In the genomic region with DNA sequence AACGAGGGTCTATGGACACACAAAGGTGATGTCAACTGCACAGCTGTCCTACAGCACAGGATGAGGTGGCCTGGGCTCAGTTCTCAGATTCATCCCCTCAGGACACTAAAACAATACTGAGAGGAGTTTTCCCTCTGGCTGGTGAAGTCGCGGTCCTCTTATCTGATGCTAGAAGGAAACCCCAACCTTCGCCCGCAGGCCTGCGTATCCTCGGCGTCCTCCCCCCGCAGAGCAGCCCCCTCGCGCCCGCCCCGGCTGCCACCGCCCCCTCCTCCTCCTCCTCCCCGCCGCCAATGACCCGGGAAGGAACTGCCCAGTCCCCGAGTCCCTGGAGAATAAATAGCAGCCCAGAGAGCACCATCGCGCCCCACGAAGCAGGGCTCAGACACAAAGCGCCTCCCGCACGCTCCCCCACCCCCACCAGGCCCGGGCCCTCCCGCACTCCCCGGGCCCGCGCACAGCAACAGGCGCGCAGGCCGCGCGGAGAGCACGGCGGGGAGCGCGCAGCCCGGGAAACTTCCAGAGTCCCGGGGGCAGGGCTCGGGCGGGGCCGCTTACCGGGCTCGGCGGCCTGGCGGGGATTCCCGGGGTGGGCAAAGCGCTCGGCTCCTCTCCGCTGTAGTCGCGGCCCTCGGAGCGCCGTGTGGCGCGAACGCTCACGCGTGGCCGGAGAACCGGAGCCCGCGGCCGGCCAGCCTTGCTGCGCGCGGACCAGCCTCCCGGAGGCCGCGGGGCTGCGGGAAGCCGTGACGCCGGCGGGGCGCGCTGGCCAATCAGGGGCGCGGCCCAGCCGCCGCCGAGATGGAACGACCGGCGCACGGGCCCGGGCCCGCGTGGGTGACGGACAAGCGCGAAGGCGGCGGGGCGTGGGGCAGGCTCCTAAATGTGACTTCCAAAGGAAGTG, we compare ENCODE assay signal across 8 mouse cellular contexts. TPM values are rescaled to one million over a fixed set of nuclear protein-coding genes. Genes with fewer than 3 reads are reported as not detected.
A peak's percentile ranks its signal among the peaks of the same experiment; 100 is the strongest.
DNase-seq lines count a peak whose midpoint lies in the region; ATAC-seq and TF ChIP-seq lines count a peak whose summit lies in the region.

Gene Mpdz, minus strand, starts transcription at position 738 of the 904 bp plus-strand sequence.

- ATAC-seq in activated CD4-positive, CD25-positive, alpha-beta regulatory T cell, adult 4 months = no peak

- intact Hi-C loops in heart, postnatal 36 days (cut with DNase I) = loop anchor here (5.0 kb wide), 1 partner anchor 265 kb away; no protein-coding TSS in a partner anchor

- peak; percentile 71 for DNase-seq in MN1 (ENCODE audit: low spot score)
- DNase-seq in cerebellum, adult 9-10 months = peak; percentile 61
- DNase-seq in frontal cortex, adult 2 months (ENCODE audit: extremely low spot score in 1 of 2, low spot score in 1 of 2) = peak in 1 of 2 experiments; percentile 54
- DNase-seq in heart, postnatal 36 days = peak; percentile 73 to 84
- peak; percentile 32 to 64 for DNase-seq in layer of hippocampus, adult 2 months (ENCODE audit: low spot score in 2 of 2)
- peak; percentile 29 to 56 for DNase-seq in lung, adult 18-20 months
- DNase-seq in ovary, postnatal 14 days (ENCODE audit: low spot score) = peak; percentile 51

- TF ChIP-seq CTCF in layer of hippocampus, adult 2 months (conservative IDR thresholded peaks at IDR 0.05) = no peak

- H3K4me3 ChIP-seq in layer of hippocampus, adult 2 months = peak within 1 kb of the TSS; percentile 62

- H3K27ac ChIP-seq in layer of hippocampus, adult 2 months = peak within 1 kb of the TSS; percentile 95

RNA-seq across cellular contexts. Expression of gene Mpdz, which starts in this region (rescaled TPM):
- 35.8 and 39.9 TPM in 2 replicates for polyA plus RNA-seq in frontal cortex, adult 2 months (2012; rRNA removed)
- total RNA-seq in heart, postnatal 36 days (2021) = 10 to 100 TPM; 53.2 to 55.5 TPM
- 10 to 100 TPM; 75.5 to 76.5 TPM for total RNA-seq in layer of hippocampus, adult 2 months (2021)
- 1 to 10 TPM in 1 of 2 experiments, not detected in 1; 1.0 TPM for polyA plus RNA-seq in activated CD4-positive, CD25-positive, alpha-beta regulatory T cell, adult 4 months (2017; shearing (Covaris generic))

Comparison
In these comparisons a context has a peak if more than half of its experiments do, and no peak if none do; other contexts are left out.
1. RNA of gene Mpdz (polyA plus RNA-seq): 35.8 to 39.9 TPM in frontal cortex, adult 2 months; 1.0 TPM in activated CD4-positive, CD25-positive, alpha-beta regulatory T cell, adult 4 months; every median in the first group is over 10 times any median in the second.